Mouse (Mus musculus): ENCODE results near the gene H2-Q6. TPM values are rescaled to one million over a fixed set of nuclear protein-coding genes. Genes with fewer than 3 reads are reported as not detected.
"Not testable (repeated sequence)": the region's sequence is repeated elsewhere in the genome, so short reads cannot be mapped to it uniquely, and the experiment has no call there.

The H2-Q6 gene
- polyA plus RNA-seq, 1 experiment from 2014 or later = 0.09 TPM

- H3K36me3 ChIP-seq (ENCODE audit: control insufficient read depth, insufficient read depth, low read length); H3K27me3 ChIP-seq (ENCODE audit: control insufficient read depth, insufficient read depth, low read length); ATAC-seq (ENCODE audit: insufficient number of reproducible peaks, insufficient read depth, low FRiP score, low read depth); H3K9ac ChIP-seq (ENCODE audit: low read length); H3K27ac ChIP-seq (replicated peaks in 1 of 2; ENCODE audit: control insufficient read depth in 1 of 2, insufficient read depth in 1 of 2, low read depth in 2 of 2, low read length in 2 of 2); H3K4me3 ChIP-seq (ENCODE audit: control insufficient read depth in 1 of 2, insufficient read depth in 1 of 2, low read depth in 1 of 2, low read length in 2 of 2); H3K4me2 ChIP-seq (ENCODE audit: low read length); H3K9me3 ChIP-seq (ENCODE audit: control insufficient read depth, low read length); H3K4me1 ChIP-seq (ENCODE audit: control insufficient read depth in 2 of 2, insufficient read depth in 2 of 2, low read length in 2 of 2): not testable (repeated sequence)
- WGBS = no CpG with 5 or more reads among the region's 1 CpGs
Observed at GRCm38 (mm10) chr17:35458247-35458646, 33.6 kb downstream of the H2-Q6 start.

GRCm38 (mm10) chr17:35460513-35461341 is 36.1 kb downstream of the H2-Q6 start:
- 40% methylated on average over 1 of the region's 9 CpGs for WGBS

GRCm38 (mm10) chr17:35465651-35466050 is 41.0 kb downstream of the H2-Q6 start:
- not testable (repeated sequence) for H3K4me2 ChIP-seq (ENCODE audit: low read length); H3K9me3 ChIP-seq (ENCODE audit: control insufficient read depth, low read length); H3K9ac ChIP-seq (ENCODE audit: low read length); H3K4me3 ChIP-seq (ENCODE audit: control insufficient read depth in 1 of 2, insufficient read depth in 1 of 2, low read depth in 1 of 2, low read length in 2 of 2); H3K4me1 ChIP-seq (ENCODE audit: control insufficient read depth in 2 of 2, insufficient read depth in 2 of 2, low read length in 2 of 2); H3K27ac ChIP-seq (replicated peaks in 1 of 2; ENCODE audit: control insufficient read depth in 1 of 2, insufficient read depth in 1 of 2, low read depth in 2 of 2, low read length in 2 of 2); ATAC-seq (ENCODE audit: insufficient number of reproducible peaks, insufficient read depth, low FRiP score, low read depth); H3K36me3 ChIP-seq (ENCODE audit: control insufficient read depth, insufficient read depth, low read length)
- peaks cover 24% of the 10 kb centered on the region for H3K27me3 ChIP-seq (ENCODE audit: control insufficient read depth, insufficient read depth, low read length)
- 9% methylated on average over 8 of the region's 8 CpGs for WGBS

More at GRCm38 (mm10) chr17:35460513-35461341, 36.1 kb downstream of the H2-Q6 start:
- H3K9me3 ChIP-seq (ENCODE audit: control insufficient read depth, low read length); H3K4me1 ChIP-seq (ENCODE audit: control insufficient read depth in 2 of 2, insufficient read depth in 2 of 2, low read length in 2 of 2); H3K9ac ChIP-seq (ENCODE audit: low read length); ATAC-seq (ENCODE audit: insufficient number of reproducible peaks, insufficient read depth, low FRiP score, low read depth); H3K36me3 ChIP-seq (ENCODE audit: control insufficient read depth, insufficient read depth, low read length); H3K4me3 ChIP-seq (ENCODE audit: control insufficient read depth in 1 of 2, insufficient read depth in 1 of 2, low read depth in 1 of 2, low read length in 2 of 2); H3K4me2 ChIP-seq (ENCODE audit: low read length); H3K27ac ChIP-seq (replicated peaks in 1 of 2; ENCODE audit: control insufficient read depth in 1 of 2, insufficient read depth in 1 of 2, low read depth in 2 of 2, low read length in 2 of 2); H3K27me3 ChIP-seq (ENCODE audit: control insufficient read depth, insufficient read depth, low read length): not testable (repeated sequence)

- not testable (repeated sequence) for H3K36me3 ChIP-seq (ENCODE audit: control insufficient read depth, insufficient read depth, low read length); H3K4me2 ChIP-seq (ENCODE audit: low read length); H3K9me3 ChIP-seq (ENCODE audit: control insufficient read depth, low read length); ATAC-seq (ENCODE audit: insufficient number of reproducible peaks, insufficient read depth, low FRiP score, low read depth); H3K9ac ChIP-seq (ENCODE audit: low read length); H3K4me1 ChIP-seq (ENCODE audit: control insufficient read depth in 2 of 2, insufficient read depth in 2 of 2, low read length in 2 of 2); H3K27ac ChIP-seq (replicated peaks in 1 of 2; ENCODE audit: control insufficient read depth in 1 of 2, insufficient read depth in 1 of 2, low read depth in 2 of 2, low read length in 2 of 2); H3K4me3 ChIP-seq (ENCODE audit: control insufficient read depth in 1 of 2, insufficient read depth in 1 of 2, low read depth in 1 of 2, low read length in 2 of 2)
- 36% methylated on average over 3 of the region's 3 CpGs for WGBS
- H3K27me3 ChIP-seq (ENCODE audit: control insufficient read depth, insufficient read depth, low read length) = peaks cover 29% of the 10 kb centered on the region
Observed at GRCm38 (mm10) chr17:35468936-35469335, 44.3 kb downstream of the H2-Q6 start.

- WGBS = 1% methylated on average over 72 of the region's 80 CpGs
- Histone ChIP-seq H3K9me3 (ENCODE audit: control insufficient read depth, low read length) (no peaks in the 10 kb centered on the region), H3K4me3 (ENCODE audit: control insufficient read depth in 1 of 2, insufficient read depth in 1 of 2, low read depth in 1 of 2, low read length in 2 of 2) (peak within 1 kb of the TSS; percentile 30 to 50), H3K27ac (replicated peaks in 1 of 2; ENCODE audit: control insufficient read depth in 1 of 2, insufficient read depth in 1 of 2, low read depth in 2 of 2, low read length in 2 of 2) (no peak within 1 kb of the TSS), H3K36me3 (ENCODE audit: control insufficient read depth, insufficient read depth, low read length) (no peaks in the 10 kb centered on the region), H3K27me3 (ENCODE audit: control insufficient read depth, insufficient read depth, low read length) (peaks cover 34% of the 10 kb centered on the region), H3K4me1 (ENCODE audit: control insufficient read depth in 2 of 2, insufficient read depth in 2 of 2, low read length in 2 of 2) (peaks cover 0 to 9% of the 10 kb centered on the region in 2 experiments; a peak in 2 of 4 replicates), H3K4me2 (ENCODE audit: low read length) (peak within 1 kb of the TSS; percentile 87), H3K9ac (ENCODE audit: low read length) (peak within 1 kb of the TSS; percentile 57; the same call in 1 of the 2 replicates)
- ATAC-seq (ENCODE audit: insufficient number of reproducible peaks, insufficient read depth, low FRiP score, low read depth) = no peak
Observed at GRCm38 (mm10) chr17:35469842-35470751, 45.4 kb downstream of the H2-Q6 start, which contains the start of gene H2-Q10. Gene H2-Q10 (plus strand): TSS chr17:35470089.

Other genes with a start within 250 kb of the H2-Q6 start
- gene Aif1, start 248.8 kb upstream of the H2-Q6 start, polyA plus RNA-seq (2014; fragmentation: Nextera tagmentation; extraction: Ambion mirVana) = 7.4 and 9.4 TPM in 2 replicates
- 9.5 and 11.2 TPM in 2 replicates for gene Lst1, start 236.4 kb upstream of the H2-Q6 start, polyA plus RNA-seq (2014; fragmentation: Nextera tagmentation; extraction: Ambion mirVana)
- 0.40 and 0.61 TPM in 2 replicates for gene Ltb, start 230.4 kb upstream of the H2-Q6 start, polyA plus RNA-seq (2014; fragmentation: Nextera tagmentation; extraction: Ambion mirVana)
- not detected in 2 replicates for gene Tnf, start 222.8 kb upstream of the H2-Q6 start, polyA plus RNA-seq (2014; fragmentation: Nextera tagmentation; extraction: Ambion mirVana)
- not detected in 2 replicates for gene Lta, start 219.5 kb upstream of the H2-Q6 start, polyA plus RNA-seq (2014; fragmentation: Nextera tagmentation; extraction: Ambion mirVana)
- 0.69 TPM in 1 of 2 replicates, not detected in the other for gene Gm16181, start 204.0 kb upstream of the H2-Q6 start, polyA plus RNA-seq (2014; fragmentation: Nextera tagmentation; extraction: Ambion mirVana)
- 10.7 and 14.3 TPM in 2 replicates for gene Atp6v1g2, start 191.2 kb upstream of the H2-Q6 start, polyA plus RNA-seq (2014; fragmentation: Nextera tagmentation; extraction: Ambion mirVana)
- 3.1 and 4.2 TPM in 2 replicates for gene Nfkbil1, start 189.1 kb upstream of the H2-Q6 start, polyA plus RNA-seq (2014; fragmentation: Nextera tagmentation; extraction: Ambion mirVana)
- gene Ddx39b, start 183.1 kb upstream of the H2-Q6 start, polyA plus RNA-seq (2014; fragmentation: Nextera tagmentation; extraction: Ambion mirVana) = 237 and 246 TPM in 2 replicates
- gene H2-D1, start 162.1 kb upstream of the H2-Q6 start, polyA plus RNA-seq (2014; fragmentation: Nextera tagmentation; extraction: Ambion mirVana) = 52.4 and 59.8 TPM in 2 replicates
- gene H2-Q1, start 104.4 kb upstream of the H2-Q6 start, polyA plus RNA-seq (2014; fragmentation: Nextera tagmentation; extraction: Ambion mirVana) = 0.08 TPM in 1 of 2 replicates, not detected in the other
- 1.4 and 1.6 TPM in 2 replicates for gene H2-Q2, start 82.6 kb upstream of the H2-Q6 start, polyA plus RNA-seq (2014; fragmentation: Nextera tagmentation; extraction: Ambion mirVana)
- gene H2-Q4, start 45.2 kb upstream of the H2-Q6 start, polyA plus RNA-seq (2014; fragmentation: Nextera tagmentation; extraction: Ambion mirVana) = 1.7 and 2.1 TPM in 2 replicates
- 0.47 and 0.89 TPM in 2 replicates for gene H2-Q7, start 14.3 kb downstream of the H2-Q6 start, polyA plus RNA-seq (2014; fragmentation: Nextera tagmentation; extraction: Ambion mirVana)
- 0.09 and 0.14 TPM in 2 replicates for gene H2-Q10, start 45.2 kb downstream of the H2-Q6 start, polyA plus RNA-seq (2014; fragmentation: Nextera tagmentation; extraction: Ambion mirVana)
- not detected in 2 replicates for gene Pou5f1, start 81.2 kb downstream of the H2-Q6 start, polyA plus RNA-seq (2014; fragmentation: Nextera tagmentation; extraction: Ambion mirVana)
- 52.8 and 55.9 TPM in 2 replicates for gene Tcf19, start 92.0 kb downstream of the H2-Q6 start, polyA plus RNA-seq (2014; fragmentation: Nextera tagmentation; extraction: Ambion mirVana)
- 10.2 and 10.4 TPM in 2 replicates for gene Cchcr1, start 92.2 kb downstream of the H2-Q6 start, polyA plus RNA-seq (2014; fragmentation: Nextera tagmentation; extraction: Ambion mirVana)
- gene Psors1c2, start 108.4 kb downstream of the H2-Q6 start, polyA plus RNA-seq (2014; fragmentation: Nextera tagmentation; extraction: Ambion mirVana) = 0.66 TPM in 1 of 2 replicates, not detected in the other
- 0.50 and 0.57 TPM in 2 replicates for gene Cdsn, start 127.3 kb downstream of the H2-Q6 start, polyA plus RNA-seq (2014; fragmentation: Nextera tagmentation; extraction: Ambion mirVana)
- not detected in 2 replicates for gene 2300002M23Rik, start 142.6 kb downstream of the H2-Q6 start, polyA plus RNA-seq (2014; fragmentation: Nextera tagmentation; extraction: Ambion mirVana)
- gene Sfta2, start 176.7 kb downstream of the H2-Q6 start, polyA plus RNA-seq (2014; fragmentation: Nextera tagmentation; extraction: Ambion mirVana) = not detected in 2 replicates
- gene Gm9573, start 201.8 kb downstream of the H2-Q6 start, polyA plus RNA-seq (2014; fragmentation: Nextera tagmentation; extraction: Ambion mirVana) = not detected in 2 replicates
- gene Mucl3, start 218.8 kb downstream of the H2-Q6 start, polyA plus RNA-seq (2014; fragmentation: Nextera tagmentation; extraction: Ambion mirVana) = 0.09 TPM in 1 of 2 replicates, not detected in the other
- gene Vars2, start 242.7 kb downstream of the H2-Q6 start, polyA plus RNA-seq (2014; fragmentation: Nextera tagmentation; extraction: Ambion mirVana) = 10.8 and 12.7 TPM in 2 replicates
- gene Gtf2h4, start 248.9 kb downstream of the H2-Q6 start, polyA plus RNA-seq (2014; fragmentation: Nextera tagmentation; extraction: Ambion mirVana) = 21.9 and 23.8 TPM in 2 replicates

All from heart, embryonic 14.5 days (tissue).